Mouse (Mus musculus) lung, embryonic 16.5 days (tissue): ENCODE measurements around the gene Pitx2. TPM values are rescaled to one million over a fixed set of nuclear protein-coding genes. Genes with fewer than 3 reads are reported as not detected.
A peak's percentile ranks its signal among the peaks of the same experiment; 100 is the strongest.

Experiments used
- ATAC-seq: fragments of 200-750 bp; cut with Nextera tagmentation; 2 replicates; pipeline ENCODE4 v1.8.0; 2017; ENCODE audit warnings: low read depth, mild to moderate bottlenecking, moderate library complexity
- H3K27ac ChIP-seq: fragments of 300-500 bp; sonication (generic); 2 replicates; pipeline ENCODE4 v1.5.1; 2014; ENCODE audit warnings: mild to moderate bottlenecking, control low read depth, low read length
- H3K27me3 ChIP-seq: fragments of 300-500 bp; sonication (generic); 2 replicates; pipeline ENCODE4 v1.6.1; 2014; ENCODE audit warnings: low read depth, low read length, mixed read lengths; ENCODE audit not compliant: control insufficient read depth, insufficient read depth
- H3K36me3 ChIP-seq: fragments of 300-500 bp; sonication (generic); 2 replicates; pipeline ENCODE4 v1.6.1; 2014; ENCODE audit warnings: low read length; ENCODE audit not compliant: control insufficient read depth, insufficient read depth
- H3K4me1 ChIP-seq: fragments of 300-500 bp; sonication (generic); replicated peaks from 2 replicates; pipeline ENCODE4 v1.6.1; 2014; ENCODE audit warnings: low read length, mixed read lengths; ENCODE audit not compliant: control insufficient read depth, insufficient read depth
- H3K4me2 ChIP-seq: fragments of 300-500 bp; sonication (generic); 2 replicates; pipeline ENCODE4 v1.6.1; 2014; ENCODE audit warnings: low read depth, low read length, control low read depth
- H3K4me3 ChIP-seq: fragments of 300-500 bp; sonication (generic); 2 replicates; pipeline ENCODE4 v1.5.1; 2014; ENCODE audit warnings: mild to moderate bottlenecking, low read length, control low read depth
- H3K9ac ChIP-seq: fragments of 300-500 bp; sonication (generic); 2 replicates; pipeline ENCODE4 v1.6.1; 2014; ENCODE audit warnings: low read length, control low read depth
- H3K9me3 ChIP-seq: fragments of 300-500 bp; sonication (generic); 2 replicates; pipeline ENCODE4 v1.6.1; 2016; ENCODE audit warnings: low read length; ENCODE audit not compliant: control insufficient read depth
- WGBS: fragments of 180-500 bp; shearing (Covaris S2); extraction: QIAGEN DNeasy Blood & Tissue Kit; methylation state at CpG from one replicate; pipeline ENCODE4 v1.1.7; 2014; 5-methylcytosine and 5-hydroxymethylcytosine counted together
- polyA plus RNA-seq: library from polyadenylated mRNA; unstranded; fragments of >200 nt; fragmentation: Nextera tagmentation; extraction: Ambion mirVana; gene quantifications from 2 replicates; pipeline ENCODE4 v1.2.1, GENCODE M21; 2015

The Pitx2 gene
- polyA plus RNA-seq, 1 experiment from 2014 or later = 7.0 TPM

DNA sequence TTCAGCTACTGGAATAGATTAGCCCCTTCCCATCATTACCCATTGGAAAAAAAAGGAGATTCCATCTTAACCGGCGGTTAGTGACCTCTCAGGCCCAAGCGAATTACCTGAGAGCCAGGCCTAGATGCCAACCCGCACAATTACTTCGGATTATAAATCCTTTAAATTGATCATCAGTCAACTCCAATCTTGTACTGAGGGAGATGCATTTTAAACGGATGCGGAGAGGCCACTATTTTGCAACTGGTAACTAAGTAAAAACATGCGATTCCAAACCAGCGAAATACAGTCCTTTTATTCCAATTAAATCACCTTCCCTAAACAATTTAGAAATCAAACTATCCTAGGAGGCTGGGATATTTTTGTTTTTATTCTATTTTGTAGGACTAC is 818 bp downstream of the Pitx2 start:
- H3K4me2 ChIP-seq = no peak overlapping the region
- H3K27ac ChIP-seq = no peak overlapping the region
- no peaks in the 10 kb centered on the region for H3K9me3 ChIP-seq
- no peak overlapping the region; the same call in 1 of the 2 replicates for H3K4me3 ChIP-seq
- H3K36me3 ChIP-seq = no peaks in the 10 kb centered on the region
- 9% methylated on average over 9 of the region's 9 CpGs for WGBS
- peaks cover 90% of the 10 kb centered on the region for H3K27me3 ChIP-seq
- H3K9ac ChIP-seq = no peak overlapping the region
- peaks cover 18% of the 10 kb centered on the region; the same call in 1 of the 2 replicates for H3K4me1 ChIP-seq
- ATAC-seq = no peak

DNA sequence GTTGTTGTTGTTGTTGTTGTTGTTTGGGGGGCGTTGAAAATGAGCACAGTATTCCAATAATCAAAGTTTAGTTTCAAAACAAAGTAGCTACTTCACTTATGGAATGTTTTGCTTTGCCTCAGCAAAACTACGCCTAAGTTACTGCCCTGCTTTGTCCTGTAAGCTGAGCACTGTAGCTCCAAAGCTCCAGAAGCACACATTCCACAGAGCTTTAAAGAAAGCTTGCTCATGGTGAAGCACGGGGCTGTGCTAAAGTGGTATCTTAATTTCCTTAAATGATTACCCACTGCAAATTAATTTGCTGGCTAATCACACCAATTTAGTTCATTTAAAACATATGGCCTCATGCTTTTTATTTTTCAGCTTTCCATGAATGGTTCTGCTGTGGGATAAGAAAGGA is 1.5 kb downstream of the Pitx2 start:
- Histone ChIP-seq H3K9ac (no peak overlapping the region), H3K27ac (no peak overlapping the region), H3K9me3 (no peaks in the 10 kb centered on the region), H3K4me3 (no peak overlapping the region), H3K4me2 (no peak overlapping the region), H3K36me3 (no peaks in the 10 kb centered on the region), H3K4me1 (peaks cover 18% of the 10 kb centered on the region; the same call in 1 of the 2 replicates), H3K27me3 (peaks cover 91% of the 10 kb centered on the region)
- 8% methylated on average over 3 of the region's 3 CpGs for WGBS
- ATAC-seq = no peak

DNA sequence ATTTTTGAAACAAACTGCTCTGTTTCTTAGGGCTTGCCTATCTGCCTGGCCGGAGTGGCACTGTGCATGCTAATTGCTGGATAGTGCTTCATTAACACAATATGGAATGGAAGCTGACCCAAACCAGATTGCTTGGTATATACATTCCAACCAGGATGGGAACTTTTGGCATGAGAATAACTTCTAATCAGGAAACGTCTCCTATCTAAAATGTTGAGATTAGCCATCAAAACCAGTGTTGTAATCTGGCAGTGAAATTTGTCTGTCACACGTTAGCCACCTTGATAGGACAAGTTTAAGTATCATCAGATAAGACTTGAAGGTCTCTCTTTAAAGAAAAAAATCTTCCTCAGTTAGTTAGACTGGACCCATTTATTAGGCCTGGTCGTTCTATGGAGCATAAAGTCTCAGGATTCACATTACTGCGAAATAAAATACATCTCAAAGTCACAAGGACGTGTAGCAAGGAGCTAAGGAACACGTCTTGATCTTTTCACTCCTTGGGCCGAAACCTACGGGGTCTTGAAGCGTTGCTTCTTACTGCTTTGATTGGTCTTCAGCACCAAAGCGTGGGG is 2.1 kb downstream of the Pitx2 start:
- WGBS = 19% methylated on average over 11 of the region's 11 CpGs
- H3K4me1 ChIP-seq = peaks cover 18% of the 10 kb centered on the region; the same call in 1 of the 2 replicates
- no peak overlapping the region for H3K4me2 ChIP-seq
- no peaks in the 10 kb centered on the region for H3K9me3 ChIP-seq
- no peak overlapping the region for H3K9ac ChIP-seq
- no peak overlapping the region for H3K27ac ChIP-seq
- no peaks in the 10 kb centered on the region for H3K36me3 ChIP-seq
- no peak overlapping the region for H3K4me3 ChIP-seq
- peaks cover 89% of the 10 kb centered on the region for H3K27me3 ChIP-seq
- no peak for ATAC-seq

- Histone ChIP-seq H3K4me1 (peaks cover 18% of the 10 kb centered on the region; the same call in 1 of the 2 replicates), H3K4me2 (no peak overlapping the region), H3K9ac (no peak overlapping the region), H3K36me3 (no peaks in the 10 kb centered on the region), H3K27me3 (peaks cover 89% of the 10 kb centered on the region), H3K4me3 (no peak overlapping the region), H3K27ac (no peak overlapping the region), H3K9me3 (no peaks in the 10 kb centered on the region)
- WGBS = 10% methylated on average over 36 of the region's 36 CpGs
- no peak for ATAC-seq
These were observed 3.4 kb downstream of the Pitx2 start for GRCm38 (mm10) chr3:129202871-129203740.

DNA sequence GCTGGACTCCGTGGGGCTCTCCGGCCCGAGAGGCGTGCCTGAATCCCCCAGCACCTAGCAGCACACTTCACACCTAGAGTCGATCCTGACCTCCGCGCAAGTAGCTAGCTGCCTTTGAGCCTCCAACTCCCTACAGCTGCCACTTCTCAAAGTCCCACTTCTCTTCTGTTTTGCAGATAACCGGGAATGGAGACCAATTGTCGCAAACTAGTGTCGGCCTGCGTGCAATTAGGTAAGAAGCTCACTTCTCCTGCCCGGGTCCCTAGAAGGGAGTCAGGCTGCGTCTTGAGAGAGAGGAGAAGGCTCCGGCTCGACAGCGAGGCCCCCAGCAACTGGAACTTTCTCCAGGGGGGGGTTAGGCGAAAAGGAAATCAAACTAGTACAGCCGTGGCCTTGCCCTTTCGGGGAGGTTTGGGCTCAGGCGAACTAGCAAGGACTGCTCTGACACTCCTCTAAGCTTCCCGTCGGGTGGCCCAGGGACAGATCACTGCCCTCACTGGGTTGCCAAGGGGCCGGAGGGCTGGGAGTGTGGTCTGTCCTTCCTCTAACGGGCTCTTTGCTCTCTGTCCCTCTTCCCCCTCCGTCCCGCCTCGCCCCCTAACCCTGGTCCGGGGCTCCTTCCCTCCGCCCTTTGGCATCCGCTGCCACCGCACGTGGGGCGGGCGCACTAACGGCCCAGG is 4.2 kb downstream of the Pitx2 start:
- Histone ChIP-seq H3K4me1 (peaks cover 18% of the 10 kb centered on the region; the same call in 1 of the 2 replicates), H3K4me3 (peak overlapping the region; percentile 49), H3K27ac (no peak overlapping the region), H3K9me3 (no peaks in the 10 kb centered on the region), H3K4me2 (peak overlapping the region; percentile 83), H3K36me3 (no peaks in the 10 kb centered on the region), H3K9ac (0 out of 2 replicates have a peak overlapping the region, but pooled peaks have one; percentile 11), H3K27me3 (peaks cover 91% of the 10 kb centered on the region)
- 4% methylated on average over 35 of the region's 35 CpGs for WGBS
- ATAC-seq = peak; percentile 6; the same call in 1 of the 2 replicates

DNA sequence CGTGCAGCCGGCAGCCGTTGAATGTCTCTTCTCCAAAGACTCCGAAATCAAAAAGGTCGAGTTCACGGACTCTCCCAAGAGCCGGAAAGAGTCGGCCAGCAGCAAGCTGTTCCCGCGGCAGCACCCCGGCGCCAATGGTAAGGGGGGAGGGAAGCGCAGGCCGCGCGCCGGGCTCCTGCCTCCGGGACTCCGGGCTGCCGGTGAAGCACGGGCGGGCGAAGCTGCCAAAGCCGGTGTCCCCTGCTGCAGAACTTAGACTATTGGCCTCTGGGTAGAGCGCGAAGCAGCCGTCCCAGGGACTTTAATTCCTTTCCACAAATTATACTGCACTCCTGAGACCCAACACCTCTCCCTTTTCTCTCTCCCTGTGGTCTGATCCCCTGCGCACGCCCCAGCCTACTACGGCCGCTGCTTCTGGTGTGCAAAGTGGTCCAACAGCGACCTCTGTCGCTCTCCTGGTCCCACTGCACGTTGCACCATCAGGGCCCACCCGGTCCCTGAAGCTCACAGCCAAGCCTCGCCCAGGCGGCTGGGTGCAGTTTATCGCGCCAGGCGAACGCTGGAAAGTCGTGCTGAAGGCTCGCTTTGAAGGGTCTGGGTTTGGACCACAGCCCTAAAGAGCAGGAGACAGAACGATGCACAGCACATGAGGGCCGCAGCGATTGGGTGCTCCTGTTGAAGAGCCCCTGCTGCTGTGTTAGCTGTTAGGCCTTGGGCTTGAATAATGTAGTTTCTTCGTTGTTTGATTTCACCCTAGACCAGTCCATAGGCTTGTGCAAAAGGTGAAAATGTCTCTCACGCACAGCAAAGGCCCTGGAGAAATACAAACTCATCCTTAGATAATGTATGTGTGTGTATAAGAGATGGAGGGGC is 5.0 kb downstream of the Pitx2 start:
- 0 out of 2 replicates have a peak overlapping the region, but pooled peaks have one; percentile 42 for H3K9ac ChIP-seq
- WGBS = 1% methylated on average over 44 of the region's 48 CpGs
- peak; percentile 95 for ATAC-seq
- no peak overlapping the region for H3K27ac ChIP-seq
- H3K4me3 ChIP-seq = peak overlapping the region; percentile 49
- no peaks in the 10 kb centered on the region for H3K9me3 ChIP-seq
- peak overlapping the region; percentile 83 for H3K4me2 ChIP-seq
- H3K4me1 ChIP-seq = peaks cover 12% of the 10 kb centered on the region; the same call in 1 of the 2 replicates
- no peaks in the 10 kb centered on the region for H3K36me3 ChIP-seq
- peaks cover 91% of the 10 kb centered on the region for H3K27me3 ChIP-seq

GRCm38 (mm10) chr3:129205481-129206175 is 6.0 kb downstream of the Pitx2 start:
- peaks cover 92% of the 10 kb centered on the region for H3K27me3 ChIP-seq
- ATAC-seq = no peak
- no peak overlapping the region for H3K27ac ChIP-seq
- no peaks in the 10 kb centered on the region for H3K36me3 ChIP-seq
- no peak overlapping the region for H3K9ac ChIP-seq
- peaks cover 7% of the 10 kb centered on the region; the same call in 1 of the 2 replicates for H3K4me1 ChIP-seq
- WGBS = 13% methylated on average over 18 of the region's 18 CpGs
- no peaks in the 10 kb centered on the region for H3K9me3 ChIP-seq
- no peak overlapping the region for H3K4me3 ChIP-seq
- H3K4me2 ChIP-seq = no peak overlapping the region

- no peaks in the 10 kb centered on the region for H3K9me3 ChIP-seq
- H3K9ac ChIP-seq = no peak overlapping the region
- H3K27ac ChIP-seq = no peak overlapping the region
- no peaks in the 10 kb centered on the region for H3K36me3 ChIP-seq
- no peak overlapping the region for H3K4me2 ChIP-seq
- ATAC-seq = no peak
- peaks cover 7% of the 10 kb centered on the region; the same call in 1 of the 2 replicates for H3K4me1 ChIP-seq
- H3K4me3 ChIP-seq = no peak overlapping the region
- 13% methylated on average over 13 of the region's 13 CpGs for WGBS
- peaks cover 94% of the 10 kb centered on the region for H3K27me3 ChIP-seq
These were observed 7.1 kb downstream of the Pitx2 start for GRCm38 (mm10) chr3:129206776-129207175.
